Mouse (Mus musculus) neural tube, embryonic 14.5 days (tissue): ENCODE results near the gene Slc4a8. TPM values are rescaled to one million over a fixed set of nuclear protein-coding genes. Genes with fewer than 3 reads are reported as not detected.
"Not testable (repeated sequence)": the region's sequence is repeated elsewhere in the genome, so short reads cannot be mapped to it uniquely, and the experiment has no call there.

Experiments used
- ATAC-seq: fragments of 200-750 bp; cut with Nextera tagmentation; 2 replicates; pipeline ENCODE4 v1.8.0; 2017; ENCODE audit warnings: low read depth, mild to moderate bottlenecking, moderate TSS enrichment, moderate library complexity
- H3K27ac ChIP-seq: fragments of 300-500 bp; sonication (generic); 2 replicates; pipeline ENCODE4 v1.5.1; 2014; ENCODE audit warnings: low read depth, mild to moderate bottlenecking, control low read depth, low read length, moderate library complexity, mixed read lengths
- H3K27me3 ChIP-seq: fragments of 300-500 bp; sonication (generic); 2 replicates; pipeline ENCODE4 v1.6.1; 2014; ENCODE audit warnings: low read length; ENCODE audit not compliant: control insufficient read depth, insufficient read depth
- H3K36me3 ChIP-seq: fragments of 300-500 bp; sonication (generic); 2 replicates; pipeline ENCODE4 v1.6.1; 2014; ENCODE audit warnings: low read length, mixed read lengths; ENCODE audit not compliant: control insufficient read depth, insufficient read depth
- H3K4me1 ChIP-seq: fragments of 300-500 bp; sonication (generic); 2 replicates; pipeline ENCODE4 v1.6.1; 2014; ENCODE audit warnings: low read length; ENCODE audit not compliant: control insufficient read depth, insufficient read depth
- H3K4me2 ChIP-seq: fragments of 300-500 bp; sonication (generic); 2 replicates; pipeline ENCODE4 v1.6.1; 2014; ENCODE audit warnings: mild to moderate bottlenecking, low read depth, low read length, control low read depth
- H3K4me3 ChIP-seq: fragments of 300-500 bp; sonication (generic); 2 replicates; pipeline ENCODE4 v1.5.1; 2014; ENCODE audit warnings: low read depth, low read length, control low read depth, mixed read lengths
- H3K9ac ChIP-seq: fragments of 300-500 bp; sonication (generic); replicated peaks from 2 replicates; pipeline ENCODE4 v1.6.1; 2014; ENCODE audit warnings: low read depth, mild to moderate bottlenecking, control low read depth, low read length, mixed read lengths
- H3K9me3 ChIP-seq: fragments of 300-500 bp; sonication (generic); 2 replicates; pipeline ENCODE4 v1.6.1; 2016; ENCODE audit warnings: low read length; ENCODE audit not compliant: control insufficient read depth
- WGBS: fragments of 180-500 bp; shearing (Covaris S2); extraction: QIAGEN DNeasy Blood & Tissue Kit; methylation state at CpG from one replicate; pipeline ENCODE4 v1.1.7; 2014; 5-methylcytosine and 5-hydroxymethylcytosine counted together
- polyA plus RNA-seq: library from polyadenylated mRNA; unstranded; fragments of >200 nt; fragmentation: Nextera tagmentation; extraction: Ambion mirVana; gene quantifications from 2 replicates; pipeline ENCODE4 v1.2.1, GENCODE M21; 2014

Slc4a8 gene
- polyA plus RNA-seq, 1 experiment from 2014 or later: 30.5 TPM

GRCm38 (mm10) chr15:100773859-100774258 is 12.3 kb downstream of the Slc4a8 start:
- not testable (repeated sequence) for H3K27me3 ChIP-seq, ATAC-seq, H3K36me3 ChIP-seq, H3K4me3 ChIP-seq, H3K27ac ChIP-seq, H3K4me2 ChIP-seq, H3K9me3 ChIP-seq, H3K9ac ChIP-seq
- H3K4me1 ChIP-seq: peaks cover 11% of the 10 kb centered on the region
- 94% methylated on average over 6 of the region's 6 CpGs for WGBS

DNA sequence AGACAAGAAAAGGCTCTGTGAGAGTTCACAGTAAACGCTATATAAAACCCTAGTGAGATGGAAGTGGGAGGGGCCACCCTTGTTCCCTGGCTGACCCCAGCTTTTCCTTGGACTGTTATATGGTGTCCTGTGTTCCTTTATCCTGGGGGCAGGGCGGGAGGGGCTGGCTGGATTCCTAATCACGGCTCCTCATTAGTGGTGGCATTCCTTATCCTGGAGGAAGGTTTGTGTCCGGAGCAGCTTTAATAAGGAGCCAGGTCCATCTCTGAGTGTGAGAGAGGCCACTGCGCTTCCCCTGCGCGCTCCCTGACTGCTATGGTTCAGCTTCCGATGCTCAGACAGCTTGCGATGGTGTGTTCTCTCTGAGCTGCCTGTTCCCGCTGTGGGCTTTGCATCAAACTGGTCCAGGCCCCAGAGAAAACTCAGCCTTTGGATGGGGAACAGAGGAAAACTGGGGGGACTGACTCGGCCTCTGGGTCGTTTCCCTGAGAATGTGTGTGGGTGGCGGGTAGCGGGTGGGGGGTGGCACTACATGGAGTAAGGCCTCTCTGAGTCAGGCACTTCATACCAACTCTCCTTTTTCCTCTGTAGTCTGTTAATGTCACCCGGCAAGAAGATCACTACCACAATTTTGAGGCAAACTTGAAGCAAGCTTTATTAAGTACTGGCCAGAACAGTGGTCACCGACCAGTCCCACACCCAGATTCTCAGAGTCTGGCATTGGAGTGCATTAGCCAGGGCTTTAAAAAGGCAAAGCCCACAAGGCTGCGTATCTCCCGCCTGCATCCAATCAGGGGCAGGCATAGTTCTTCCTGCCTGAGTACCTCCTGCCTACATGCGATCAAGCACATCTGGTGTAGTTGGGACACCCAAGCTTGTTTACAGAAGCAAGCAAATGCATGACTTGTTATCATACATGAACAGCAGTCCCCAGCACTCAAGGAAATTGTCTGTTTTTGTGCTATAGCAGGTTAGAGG is 13.9 kb downstream of the Slc4a8 start:
- no peaks in the 10 kb centered on the region for H3K9me3 ChIP-seq
- no peaks in the 10 kb centered on the region for H3K27me3 ChIP-seq
- 0 out of 2 replicates have a peak, but pooled peaks cover 4% of the 10 kb centered on the region for H3K36me3 ChIP-seq
- 43% methylated on average over 19 of the region's 19 CpGs for WGBS
- H3K4me3 ChIP-seq: no peak overlapping the region
- no peak for ATAC-seq
- no peak overlapping the region for H3K27ac ChIP-seq
- no peak overlapping the region for H3K4me2 ChIP-seq
- peaks cover 11% of the 10 kb centered on the region for H3K4me1 ChIP-seq
- no peak overlapping the region for H3K9ac ChIP-seq

DNA sequence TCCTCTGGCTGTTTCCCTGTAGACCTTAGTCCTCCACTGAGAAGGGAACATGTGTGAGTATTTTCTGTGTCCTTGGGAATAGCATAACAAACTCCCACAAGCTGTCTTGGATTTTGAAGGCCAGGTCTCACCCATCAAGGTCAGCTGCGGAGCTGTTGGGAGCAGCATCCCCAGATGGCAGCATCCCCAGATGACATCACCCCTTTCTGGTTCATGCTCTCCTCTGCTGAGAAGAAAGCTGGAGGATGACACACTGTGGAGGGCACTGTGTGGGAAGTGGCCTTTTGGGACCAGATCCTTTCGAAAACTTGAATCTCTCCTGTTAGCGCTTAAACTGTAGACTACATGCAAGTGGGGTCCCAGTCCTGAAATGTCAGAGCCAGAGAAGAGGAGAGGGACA is 14.9 kb downstream of the Slc4a8 start:
- no peak for ATAC-seq
- H3K4me3 ChIP-seq: no peak overlapping the region
- H3K9me3 ChIP-seq: no peaks in the 10 kb centered on the region
- H3K4me2 ChIP-seq: no peak overlapping the region
- H3K4me1 ChIP-seq: peaks cover 11% of the 10 kb centered on the region
- 85% methylated on average over 3 of the region's 3 CpGs for WGBS
- no peak overlapping the region for H3K27ac ChIP-seq
- H3K36me3 ChIP-seq: 0 out of 2 replicates have a peak, but pooled peaks cover 4% of the 10 kb centered on the region
- no peaks in the 10 kb centered on the region for H3K27me3 ChIP-seq
- no peak overlapping the region for H3K9ac ChIP-seq

DNA sequence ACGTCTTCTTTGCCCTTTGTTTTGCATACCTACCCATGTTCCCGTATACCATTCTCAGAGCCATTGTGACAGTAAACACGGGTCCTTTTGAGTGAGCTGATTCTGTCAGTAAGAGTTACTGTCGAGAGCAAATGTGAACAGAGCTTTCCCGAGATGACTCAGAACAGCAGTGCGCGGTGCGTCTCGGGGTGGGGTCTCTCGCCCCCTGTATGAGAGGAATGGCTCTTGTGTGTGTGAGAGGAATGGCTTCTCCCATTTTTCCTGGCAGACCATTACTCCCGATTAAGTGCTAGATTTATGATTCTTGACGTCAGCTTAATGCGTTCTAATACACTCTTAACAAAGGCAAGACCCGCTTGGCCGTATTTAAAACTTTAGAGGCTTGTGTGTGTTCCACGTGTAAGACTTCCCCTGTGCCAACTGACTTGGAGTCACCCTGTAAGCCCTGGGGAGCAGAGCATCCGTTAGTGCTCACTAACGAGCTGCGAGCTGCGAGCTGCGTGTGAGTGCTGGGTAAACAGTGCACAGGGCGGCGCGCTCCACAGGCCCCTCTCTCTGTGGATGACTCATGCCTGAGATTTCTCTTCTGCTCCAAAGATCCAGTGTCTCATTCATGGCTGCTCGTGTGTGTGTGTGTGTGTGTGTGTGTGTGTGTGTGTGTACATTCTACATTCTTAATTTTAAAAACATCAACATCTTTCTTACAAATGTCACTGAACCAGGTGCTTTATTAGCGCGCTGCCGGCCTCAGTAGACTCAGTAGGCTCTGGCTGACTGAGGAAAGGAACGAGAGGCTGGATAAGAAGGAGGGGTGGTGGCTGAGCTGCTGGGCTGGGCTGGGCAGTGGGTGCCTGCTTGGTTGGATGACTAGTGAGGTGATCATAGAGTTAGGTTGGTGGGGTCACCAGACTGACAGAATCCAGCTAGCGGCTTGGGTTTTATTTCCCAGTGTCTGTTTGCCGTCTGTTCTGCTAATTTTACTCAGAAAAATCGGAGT is 15.8 kb downstream of the Slc4a8 start:
- Histone ChIP-seq H3K27me3 (no peaks in the 10 kb centered on the region), H3K9ac (no peak overlapping the region), H3K9me3 (no peaks in the 10 kb centered on the region), H3K27ac (no peak overlapping the region; the same call in 1 of the 2 replicates), H3K4me3 (no peak overlapping the region), H3K36me3 (0 out of 2 replicates have a peak, but pooled peaks cover under 1% of the 10 kb centered on the region), H3K4me1 (peaks cover 11% of the 10 kb centered on the region), H3K4me2 (peak overlapping the region; percentile 23)
- WGBS: 22% methylated on average over 32 of the region's 32 CpGs
- peak; percentile 73 for ATAC-seq

- ATAC-seq: no peak
- Histone ChIP-seq H3K27me3 (no peaks in the 10 kb centered on the region), H3K9ac (no peak overlapping the region), H3K27ac (no peak overlapping the region), H3K4me3 (no peak overlapping the region), H3K36me3 (peaks cover 10% of the 10 kb centered on the region; the same call in 1 of the 2 replicates), H3K4me2 (no peak overlapping the region), H3K9me3 (no peaks in the 10 kb centered on the region), H3K4me1 (peaks cover 11% of the 10 kb centered on the region)
- WGBS: 69% methylated on average over 10 of the region's 10 CpGs
Observed at GRCm38 (mm10) chr15:100779896-100780295, 18.3 kb downstream of the Slc4a8 start.

- no peak for ATAC-seq
- Histone ChIP-seq H3K4me2 (no peak overlapping the region), H3K27ac (no peak overlapping the region), H3K36me3 (peaks cover 23% of the 10 kb centered on the region; the same call in 1 of the 2 replicates), H3K4me1 (no peaks in the 10 kb centered on the region), H3K9ac (no peak overlapping the region), H3K9me3 (no peaks in the 10 kb centered on the region), H3K27me3 (no peaks in the 10 kb centered on the region), H3K4me3 (no peak overlapping the region)
- 94% methylated on average over 13 of the region's 13 CpGs for WGBS
Observed at GRCm38 (mm10) chr15:100783244-100783987, 21.9 kb downstream of the Slc4a8 start.

GRCm38 (mm10) chr15:100790219-100790618 is 28.7 kb downstream of the Slc4a8 start:
- Histone ChIP-seq H3K9ac (no peak overlapping the region), H3K4me1 (no peaks in the 10 kb centered on the region), H3K4me3 (no peak overlapping the region), H3K27me3 (no peaks in the 10 kb centered on the region), H3K4me2 (no peak overlapping the region), H3K9me3 (no peaks in the 10 kb centered on the region), H3K36me3 (peaks cover 20% of the 10 kb centered on the region; the same call in 1 of the 2 replicates), H3K27ac (no peak overlapping the region)
- WGBS: 88% methylated on average over 6 of the region's 6 CpGs
- ATAC-seq: no peak

GRCm38 (mm10) chr15:100792324-100792723 is 30.8 kb downstream of the Slc4a8 start:
- Histone ChIP-seq H3K36me3 (peaks cover 23% of the 10 kb centered on the region; the same call in 1 of the 2 replicates), H3K27me3 (no peaks in the 10 kb centered on the region), H3K27ac (no peak overlapping the region), H3K9ac (no peak overlapping the region), H3K4me1 (no peaks in the 10 kb centered on the region), H3K9me3 (no peaks in the 10 kb centered on the region), H3K4me3 (no peak overlapping the region), H3K4me2 (no peak overlapping the region)
- 49% methylated on average over 2 of the region's 2 CpGs for WGBS
- ATAC-seq: no peak
